Mouse (Mus musculus) spleen, adult 2 months (tissue): ENCODE results near the gene Xlr5a.
"Not testable (repeated sequence)": the region's sequence is repeated elsewhere in the genome, so short reads cannot be mapped to it uniquely, and the experiment has no call there.

Experiments used
- CTCF ChIP-seq: fragments of 200-500 bp; IDR thresholded peaks from 2 replicates; pipeline ENCODE4 v1.5.1; 2011; ENCODE audit warnings: mild to moderate bottlenecking, inconsistent platforms; ENCODE audit not compliant: insufficient read depth, insufficient read length, insufficient replicate concordance; ENCODE audit errors: extremely low read depth
- POLR2A ChIP-seq: fragments of 200-500 bp; IDR thresholded peaks from 2 replicates; pipeline ENCODE4 v1.6.1; 2011; ENCODE audit warnings: low read depth, low read length, inconsistent platforms

DNA sequence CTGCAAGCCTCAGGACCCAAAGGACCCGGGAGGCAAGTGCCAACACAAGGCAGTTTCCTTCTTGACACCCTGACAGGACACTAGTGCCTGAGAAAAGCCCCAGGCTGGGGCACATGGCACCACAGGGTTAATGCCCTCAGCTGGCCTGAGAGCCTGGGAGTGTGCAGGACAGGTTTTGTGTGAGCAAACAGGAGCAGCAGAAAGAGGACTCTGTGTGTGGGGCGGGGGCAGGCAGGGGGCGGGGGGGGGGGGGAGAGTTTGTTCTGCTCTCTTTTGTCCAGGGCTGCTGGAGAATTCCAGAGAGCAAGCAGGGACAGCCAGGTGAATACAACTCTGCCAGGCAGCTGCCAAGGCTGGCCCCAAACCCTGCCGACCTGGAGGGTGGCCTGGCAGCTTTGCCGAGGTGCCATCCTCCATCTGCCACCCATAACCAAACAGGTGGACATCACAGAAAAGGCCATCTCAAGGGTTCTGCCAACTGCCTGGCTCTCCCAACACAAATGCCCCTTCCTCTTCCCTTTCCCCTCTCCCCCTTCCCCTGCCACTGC, 225.9 kb downstream of the Xlr5a start:
- TF ChIP-seq CTCF, POLR2A: not testable (repeated sequence)
